Mouse (Mus musculus): ENCODE measurements around the gene Olfr106-ps.

Gene Olfr106-ps

DNA sequence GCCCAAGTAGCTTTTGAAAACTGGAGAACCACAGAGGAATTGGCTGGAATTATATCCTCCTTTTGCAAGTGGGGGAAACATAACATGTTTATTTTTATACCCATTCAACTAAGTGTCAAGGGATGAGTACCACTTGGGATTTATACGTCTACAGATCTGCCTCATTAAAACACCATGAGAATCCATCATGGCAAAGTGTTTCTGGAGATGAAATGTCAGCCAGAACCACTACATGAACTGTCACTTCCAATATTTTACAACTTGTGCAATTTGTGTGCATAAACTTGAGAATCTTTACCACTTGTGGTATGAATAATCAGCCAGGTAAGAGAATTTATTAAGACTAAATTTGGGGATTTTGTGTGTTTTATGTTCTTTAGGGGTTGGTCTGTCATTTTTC is at the start of gene Olfr106-ps:
TSS of gene Olfr106-ps (plus strand) at position 301 of the 400 bp plus-strand sequence.
- DNase-seq (ENCODE audit: low read depth) = no peak

DNA sequence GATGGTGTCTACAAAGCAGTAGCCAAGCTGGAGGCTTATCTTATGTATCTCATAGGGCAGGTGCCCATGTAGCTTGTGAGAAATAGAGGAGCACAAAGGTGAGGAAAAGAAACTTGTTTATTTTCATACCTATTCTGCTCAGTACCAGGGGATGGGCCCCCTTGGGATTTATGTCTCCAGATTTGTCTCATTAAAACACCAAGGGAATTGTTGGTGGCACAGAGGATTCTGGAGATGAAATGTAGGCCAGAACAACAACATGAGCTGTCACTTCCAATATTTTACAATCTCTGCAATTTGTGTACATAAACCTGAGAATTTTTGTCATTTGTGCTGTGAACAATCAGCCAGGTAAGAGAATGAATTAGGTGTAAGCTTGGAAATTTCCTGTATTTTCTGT is 30.9 kb upstream of the Olfr106-ps start, which contains the start of gene Olfr104-ps:
TSS of gene Olfr104-ps (plus strand) at position 301 of the 400 bp plus-strand sequence.
- DNase-seq (ENCODE audit: low read depth) = no peak

DNA sequence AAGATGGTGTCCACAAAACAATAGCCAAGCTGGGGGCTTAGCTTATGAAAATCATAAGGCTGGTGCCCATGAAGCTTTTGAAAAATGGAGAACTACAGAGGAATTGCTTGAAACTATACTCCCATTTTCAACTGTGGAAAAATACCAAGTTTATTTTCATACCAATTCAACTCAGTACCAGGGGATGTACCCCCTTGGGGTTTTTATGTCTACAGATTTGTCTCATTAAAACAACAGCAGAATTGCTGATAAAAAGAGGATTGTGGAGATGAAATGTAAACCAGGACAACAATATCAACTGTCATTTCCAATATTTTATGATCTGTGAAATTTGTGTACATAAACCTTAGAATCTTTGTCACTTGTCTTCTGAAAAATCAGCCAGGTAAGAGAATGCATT is 11.5 kb upstream of the Olfr106-ps start, which contains the start of gene Olfr105-ps:
TSS of gene Olfr105-ps (plus strand) at position 301 of the 400 bp plus-strand sequence.
- DNase-seq (ENCODE audit: low read depth) = no peak

DNA sequence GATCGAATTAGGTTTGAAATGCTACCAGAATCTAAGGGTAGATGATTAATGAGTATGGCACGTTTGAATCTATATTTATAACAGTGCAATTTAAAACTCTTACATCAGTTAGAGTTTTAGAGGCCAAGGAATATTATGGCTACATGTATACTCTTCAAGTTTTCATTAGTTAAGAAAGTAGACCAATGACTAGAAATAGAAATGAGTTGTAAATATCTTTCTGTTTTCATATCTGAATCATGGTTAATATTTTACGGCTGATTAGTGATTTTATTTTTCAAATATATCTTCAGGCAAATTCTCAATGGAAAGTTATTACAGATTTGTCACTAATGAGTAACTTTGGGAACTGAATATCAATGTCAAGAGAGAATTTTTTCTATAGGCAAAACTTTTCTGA is 8.7 kb downstream of the Olfr106-ps start, which contains the start of gene Olfr107:
TSS of gene Olfr107 (plus strand) at position 301 of the 400 bp plus-strand sequence.
- DNase-seq (ENCODE audit: low read depth) = no peak

DNA sequence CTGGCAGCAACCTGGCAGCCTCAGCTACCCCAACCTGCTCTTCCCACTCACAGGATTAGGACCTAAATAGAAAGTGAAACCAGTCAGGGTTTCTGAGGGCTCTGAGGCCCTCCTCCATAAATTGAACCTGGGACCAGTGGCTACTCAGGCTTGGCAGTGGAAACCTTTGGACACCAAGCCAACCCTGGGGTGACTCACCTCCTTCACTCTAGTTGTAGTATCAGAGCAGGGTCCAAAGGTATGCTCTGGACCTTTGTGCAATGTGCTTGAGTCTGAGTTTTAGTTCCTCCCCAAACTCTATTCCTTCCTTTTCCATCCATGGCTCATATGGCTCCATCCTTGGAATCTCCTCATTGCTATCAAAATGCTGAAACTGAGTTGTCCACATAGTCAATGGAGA is 23.2 kb downstream of the Olfr106-ps start:
- DNase-seq (ENCODE audit: low read depth) = no peak

DNA sequence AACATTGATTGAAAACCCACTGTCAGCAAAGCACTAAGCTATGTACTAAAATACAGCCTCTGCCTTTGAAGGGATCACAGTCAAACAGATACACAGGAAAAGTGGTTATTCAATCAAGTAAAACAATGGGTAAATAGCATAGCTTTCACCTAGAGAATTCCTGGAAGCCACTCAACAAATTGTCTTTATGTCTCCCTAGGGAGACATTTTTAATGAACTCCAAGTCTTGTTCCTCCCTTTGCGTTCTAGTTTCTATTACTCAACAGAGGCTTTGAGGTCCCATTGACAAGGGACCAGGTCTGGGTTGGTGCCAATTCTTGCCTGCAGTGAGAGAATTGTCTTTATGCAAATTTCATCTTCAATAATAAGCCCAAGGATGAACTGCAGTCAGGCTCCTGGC is 55.0 kb downstream of the Olfr106-ps start, which contains the start of gene Olfr108:
TSS of gene Olfr108 (plus strand) at position 301 of the 400 bp plus-strand sequence.
- no peak for DNase-seq (ENCODE audit: low read depth)
